Mouse (Mus musculus) stomach, embryonic 14.5 days (tissue): Measurements from ENCODE around the gene Dst. TPM values are rescaled to one million over a fixed set of nuclear protein-coding genes. Genes with fewer than 3 reads are reported as not detected.

ENCODE experiments used
- ATAC-seq: fragments of 200-750 bp; cut with Nextera tagmentation; 2 replicates; pipeline ENCODE4 v1.8.0; 2017; ENCODE audit warnings: low read depth, moderate TSS enrichment; ENCODE audit not compliant: insufficient number of reproducible peaks, insufficient read depth, low FRiP score
- H3K27ac ChIP-seq: fragments of 300-500 bp; sonication (generic); 2 replicates; pipeline ENCODE4 v1.5.1; 2014; ENCODE audit warnings: mild to moderate bottlenecking, low read length, moderate library complexity, mixed read lengths
- H3K27me3 ChIP-seq: fragments of 300-500 bp; sonication (generic); 2 replicates; pipeline ENCODE4 v1.6.1; 2014; ENCODE audit warnings: low read length, control low read depth, mixed read lengths; ENCODE audit not compliant: control insufficient read depth, insufficient read depth
- H3K36me3 ChIP-seq: fragments of 300-500 bp; sonication (generic); 2 replicates; pipeline ENCODE4 v1.6.1; 2014; ENCODE audit warnings: mild to moderate bottlenecking, control low read depth, low read length, moderate library complexity, mixed read lengths; ENCODE audit not compliant: control insufficient read depth, insufficient read depth
- H3K4me1 ChIP-seq: fragments of 300-500 bp; sonication (generic); 2 replicates; pipeline ENCODE4 v1.6.1; 2014; ENCODE audit warnings: low read length, control low read depth, mixed read lengths; ENCODE audit not compliant: control insufficient read depth, insufficient read depth
- H3K4me2 ChIP-seq: fragments of 300-500 bp; sonication (generic); replicated peaks from 2 replicates; pipeline ENCODE4 v1.6.1; 2014; ENCODE audit warnings: low read depth, low read length, control low read depth
- H3K4me3 ChIP-seq: fragments of 300-500 bp; sonication (generic); 2 replicates; pipeline ENCODE4 v1.5.1; 2014; ENCODE audit warnings: low read depth, low read length, control low read depth
- H3K9ac ChIP-seq: fragments of 300-500 bp; sonication (generic); replicated peaks from 2 replicates; pipeline ENCODE4 v1.6.1; 2014; ENCODE audit warnings: low read depth, mild to moderate bottlenecking, control low read depth, low read length, moderate library complexity, mixed read lengths
- H3K9me3 ChIP-seq: fragments of 300-500 bp; sonication (generic); 2 replicates; pipeline ENCODE4 v1.6.1; 2016; ENCODE audit warnings: low read depth, low read length, control low read depth; ENCODE audit not compliant: control insufficient read depth
- WGBS: fragments of 180-500 bp; shearing (Covaris S2); extraction: QIAGEN DNeasy Blood & Tissue Kit; methylation state at CpG from one replicate; pipeline ENCODE4 v1.1.7; 2014; 5-methylcytosine and 5-hydroxymethylcytosine counted together
- polyA plus RNA-seq: library from polyadenylated mRNA; unstranded; fragments of >200 nt; fragmentation: Nextera tagmentation; extraction: Ambion mirVana; gene quantifications from 2 replicates; pipeline ENCODE4 v1.2.1, GENCODE M21; 2014

Gene Dst
- polyA plus RNA-seq, 1 experiment from 2014 or later = 42.0 TPM

DNA sequence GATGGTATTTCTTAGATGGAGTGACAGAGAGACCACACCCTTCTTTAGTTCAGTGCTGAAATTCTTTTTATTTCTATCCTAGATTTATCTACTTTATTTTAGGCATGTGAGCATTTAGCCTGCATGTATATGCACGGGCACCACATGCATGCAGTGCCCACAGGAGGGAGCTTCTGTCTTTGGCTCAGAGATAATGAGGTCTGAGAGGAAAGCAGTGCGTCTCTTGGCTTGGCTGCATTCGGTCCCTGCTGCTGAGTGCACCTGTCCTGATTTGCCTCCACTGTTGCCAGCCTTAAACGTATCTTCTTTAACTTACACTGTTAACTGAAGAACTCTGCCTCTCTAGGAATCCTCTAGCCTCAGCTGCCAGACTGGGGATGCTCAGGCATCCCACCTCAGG, 189.6 kb downstream of the Dst start:
- no peaks in the 10 kb centered on the region for H3K4me1 ChIP-seq
- WGBS = 63% methylated on average over 4 of the region's 4 CpGs
- H3K9me3 ChIP-seq = no peaks in the 10 kb centered on the region
- no peak for ATAC-seq
- no peak overlapping the region for H3K4me2 ChIP-seq
- H3K27ac ChIP-seq = no peak overlapping the region
- H3K9ac ChIP-seq = no peak overlapping the region
- no peaks in the 10 kb centered on the region for H3K27me3 ChIP-seq
- H3K4me3 ChIP-seq = no peak overlapping the region
- H3K36me3 ChIP-seq = no peaks in the 10 kb centered on the region

- Histone ChIP-seq H3K4me2 (no peak overlapping the region), H3K36me3 (no peaks in the 10 kb centered on the region), H3K4me1 (no peaks in the 10 kb centered on the region), H3K9ac (no peak overlapping the region), H3K9me3 (no peaks in the 10 kb centered on the region), H3K4me3 (no peak overlapping the region), H3K27ac (no peak overlapping the region), H3K27me3 (no peaks in the 10 kb centered on the region)
- no peak for ATAC-seq
- WGBS = 79% methylated on average over 3 of the region's 3 CpGs
These were observed 191.4 kb downstream of the Dst start for GRCm38 (mm10) chr1:34099439-34099838.

DNA sequence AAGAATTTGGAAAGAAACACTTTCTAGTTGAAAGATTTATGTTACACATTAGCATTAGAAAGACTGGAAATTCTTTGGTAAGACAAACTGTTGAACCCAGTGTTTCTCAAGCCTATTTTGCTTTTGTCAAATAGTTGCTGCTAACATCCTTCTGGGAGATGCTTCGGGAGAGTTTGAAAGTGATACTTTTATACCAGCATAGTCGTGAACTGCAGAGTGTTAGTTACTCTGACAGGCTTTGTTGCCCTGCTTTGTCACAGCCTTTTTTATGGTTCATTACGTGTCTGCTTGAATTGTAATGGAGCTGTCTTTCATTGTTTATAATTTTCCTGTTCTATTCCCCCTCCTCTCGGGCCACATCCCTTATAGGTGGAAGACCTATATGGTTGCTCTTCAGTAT, 192.4 kb downstream of the Dst start:
- H3K4me3 ChIP-seq = no peak overlapping the region
- no peak for ATAC-seq
- no peaks in the 10 kb centered on the region for H3K9me3 ChIP-seq
- H3K4me2 ChIP-seq = no peak overlapping the region
- H3K27ac ChIP-seq = no peak overlapping the region
- no peaks in the 10 kb centered on the region for H3K4me1 ChIP-seq
- H3K36me3 ChIP-seq = no peaks in the 10 kb centered on the region
- H3K27me3 ChIP-seq = no peaks in the 10 kb centered on the region
- WGBS = 48% methylated on average over 4 of the region's 4 CpGs
- H3K9ac ChIP-seq = no peak overlapping the region

DNA sequence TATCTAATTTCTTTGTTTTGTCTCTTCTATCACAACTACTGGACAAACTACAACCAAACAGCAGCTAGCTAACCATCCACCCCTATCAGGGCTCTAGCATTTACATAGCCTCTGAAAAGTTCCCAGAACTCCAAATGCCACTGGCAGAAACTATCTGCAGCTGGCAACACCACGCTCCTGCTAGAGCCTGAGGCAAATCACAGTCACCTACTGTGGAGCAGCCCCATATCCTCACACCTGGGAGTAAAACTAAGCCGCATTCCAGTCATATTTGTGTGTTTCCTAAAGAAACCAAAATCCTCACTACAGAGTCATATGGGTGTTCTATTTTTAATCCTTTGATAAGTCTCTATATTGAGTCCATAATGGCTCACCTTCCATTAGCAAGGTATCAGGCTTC, 194.6 kb downstream of the Dst start:
- WGBS = 94% methylated on average over 2 of the region's 2 CpGs

DNA sequence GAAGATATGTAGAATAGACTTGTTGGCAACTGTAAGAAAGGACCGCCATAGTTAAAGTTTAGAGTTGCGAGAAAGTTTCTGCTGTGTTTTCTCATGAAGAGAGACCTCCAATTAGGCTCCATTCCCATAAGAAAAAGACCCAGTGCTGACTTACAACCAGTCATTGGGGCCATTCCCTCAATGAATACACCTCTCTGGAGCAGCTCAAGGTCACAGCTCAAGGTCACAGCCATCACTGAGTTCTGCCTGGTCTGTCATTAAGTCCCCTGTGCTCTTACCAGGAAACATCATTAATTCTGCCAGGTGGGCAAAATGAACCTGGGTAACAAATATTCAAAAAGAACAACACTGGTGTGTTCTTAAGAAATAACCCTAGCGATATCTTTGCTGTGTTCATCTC, 195.2 kb downstream of the Dst start:
- Histone ChIP-seq H3K4me2 (no peak overlapping the region), H3K36me3 (no peaks in the 10 kb centered on the region), H3K4me3 (no peak overlapping the region), H3K4me1 (no peaks in the 10 kb centered on the region), H3K27me3 (no peaks in the 10 kb centered on the region), H3K9me3 (no peaks in the 10 kb centered on the region), H3K9ac (no peak overlapping the region), H3K27ac (no peak overlapping the region)
- WGBS = 82% methylated on average over 3 of the region's 3 CpGs
- ATAC-seq = no peak

More for the DNA sequence above, 194.6 kb downstream of the Dst start:
- Histone ChIP-seq H3K4me1 (no peaks in the 10 kb centered on the region), H3K4me2 (no peak overlapping the region), H3K4me3 (no peak overlapping the region), H3K9me3 (no peaks in the 10 kb centered on the region), H3K27me3 (no peaks in the 10 kb centered on the region), H3K27ac (no peak overlapping the region), H3K36me3 (no peaks in the 10 kb centered on the region), H3K9ac (no peak overlapping the region)
- ATAC-seq = no peak

- Histone ChIP-seq H3K9me3 (no peaks in the 10 kb centered on the region), H3K9ac (no peak overlapping the region), H3K27ac (no peak overlapping the region), H3K36me3 (no peaks in the 10 kb centered on the region), H3K27me3 (no peaks in the 10 kb centered on the region), H3K4me2 (0 out of 2 replicates have a peak overlapping the region, but pooled peaks have one; percentile 14), H3K4me1 (no peaks in the 10 kb centered on the region), H3K4me3 (no peak overlapping the region)
- ATAC-seq = 0 out of 2 replicates have a peak, but pooled peaks have one; percentile 53
- WGBS = 6% methylated on average over 3 of the region's 3 CpGs
These were observed 195.7 kb downstream of the Dst start for GRCm38 (mm10) chr1:34103713-34104172.

DNA sequence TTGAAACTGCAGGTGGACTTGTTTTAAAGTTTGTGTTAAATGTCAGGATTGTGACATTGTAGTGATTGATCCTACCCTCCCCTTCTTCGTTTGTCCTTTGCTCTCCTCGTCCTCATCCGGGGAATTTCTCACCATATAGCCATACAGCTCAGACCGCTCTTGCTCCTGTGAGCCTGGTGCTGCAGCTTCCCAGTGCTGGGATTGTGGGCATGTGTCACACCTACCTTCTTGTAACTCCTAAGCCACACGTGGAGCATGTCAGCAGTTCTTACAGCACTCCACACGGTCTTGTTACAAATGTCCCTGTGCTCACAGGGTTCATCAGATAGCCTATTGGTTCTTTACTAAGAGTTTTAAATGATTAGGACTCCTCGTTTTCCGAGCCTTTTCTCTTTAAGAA, 196.8 kb downstream of the Dst start:
- H3K4me1 ChIP-seq = no peaks in the 10 kb centered on the region
- H3K9me3 ChIP-seq = no peaks in the 10 kb centered on the region
- no peaks in the 10 kb centered on the region for H3K36me3 ChIP-seq
- WGBS = 21% methylated on average over 8 of the region's 8 CpGs
- H3K9ac ChIP-seq = no peak overlapping the region
- no peak for ATAC-seq
- no peak overlapping the region for H3K4me2 ChIP-seq
- no peaks in the 10 kb centered on the region for H3K27me3 ChIP-seq
- H3K27ac ChIP-seq = no peak overlapping the region
- H3K4me3 ChIP-seq = no peak overlapping the region

DNA sequence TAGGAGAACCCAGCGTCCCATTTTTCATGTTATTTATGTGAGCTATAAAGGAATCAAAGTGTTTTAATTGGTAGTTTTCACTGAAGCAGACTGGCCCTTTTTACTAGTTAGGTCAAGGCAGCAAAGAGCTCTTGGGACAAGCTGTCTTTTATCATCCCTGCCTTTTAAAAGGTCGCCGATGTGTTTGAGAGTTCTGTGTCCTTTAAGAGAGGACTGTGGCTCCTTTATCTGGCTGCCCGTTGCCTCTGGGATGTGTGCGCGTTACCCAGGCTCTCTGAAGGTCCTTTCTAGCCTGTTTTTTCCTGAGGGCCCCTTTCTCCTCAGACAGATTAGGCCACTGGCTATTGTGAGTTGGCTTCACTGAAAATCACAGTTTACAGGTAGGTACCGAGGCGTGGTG, 198.6 kb downstream of the Dst start:
- Histone ChIP-seq H3K4me1 (no peaks in the 10 kb centered on the region), H3K9ac (no peak overlapping the region), H3K36me3 (no peaks in the 10 kb centered on the region), H3K27me3 (no peaks in the 10 kb centered on the region), H3K4me3 (no peak overlapping the region), H3K27ac (no peak overlapping the region), H3K4me2 (no peak overlapping the region), H3K9me3 (no peaks in the 10 kb centered on the region)
- WGBS = 25% methylated on average over 8 of the region's 8 CpGs
- ATAC-seq = no peak

- Histone ChIP-seq H3K36me3 (no peaks in the 10 kb centered on the region), H3K9me3 (no peaks in the 10 kb centered on the region), H3K9ac (no peak overlapping the region), H3K27me3 (no peaks in the 10 kb centered on the region), H3K4me2 (no peak overlapping the region), H3K4me1 (no peaks in the 10 kb centered on the region), H3K4me3 (no peak overlapping the region), H3K27ac (no peak overlapping the region)
- ATAC-seq = no peak
- WGBS = 45% methylated on average over 8 of the region's 8 CpGs
These were observed 199.1 kb downstream of the Dst start for GRCm38 (mm10) chr1:34107076-34107475.
